Mouse (Mus musculus): ENCODE measurements around the gene Rcor3.

Gene Rcor3

DNA sequence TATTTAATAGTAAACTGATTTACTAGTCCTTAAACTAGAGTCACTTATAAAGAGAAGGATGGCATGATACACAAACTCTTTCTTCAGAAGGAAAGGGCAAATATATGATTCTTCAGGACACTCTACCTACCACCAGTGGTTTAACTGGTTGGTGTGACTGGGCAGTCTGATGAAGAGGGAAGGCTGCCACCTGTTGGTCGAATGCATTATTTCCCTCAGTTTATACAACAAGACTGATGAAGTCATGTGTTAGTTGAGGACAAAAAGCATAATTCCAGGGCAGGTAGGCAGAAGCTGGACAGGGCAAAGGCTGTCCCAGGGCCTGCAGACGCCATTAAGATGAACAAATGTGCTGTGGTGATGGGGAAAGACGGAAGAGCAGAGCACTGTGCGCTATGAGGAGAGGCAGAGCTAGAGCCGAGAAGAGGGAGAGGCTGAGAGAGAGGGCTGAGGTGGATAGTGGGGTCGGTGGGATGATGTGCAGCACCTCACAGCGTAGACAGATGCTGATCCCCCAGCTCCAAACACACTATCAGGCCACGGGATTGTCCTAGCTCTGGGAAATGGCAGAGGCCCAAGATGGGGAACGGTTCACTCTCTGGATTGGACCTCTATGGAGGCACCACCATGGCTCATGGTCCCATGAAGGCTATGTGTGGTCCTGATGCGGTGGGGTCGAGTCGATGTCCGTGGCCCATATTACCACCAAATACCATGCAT lies 43.3 kb downstream of the Rcor3 start:
- DNase-seq (ENCODE audit: low spot score in 2 of 2) = peak in 1 of 2 experiments; percentile 63

DNA sequence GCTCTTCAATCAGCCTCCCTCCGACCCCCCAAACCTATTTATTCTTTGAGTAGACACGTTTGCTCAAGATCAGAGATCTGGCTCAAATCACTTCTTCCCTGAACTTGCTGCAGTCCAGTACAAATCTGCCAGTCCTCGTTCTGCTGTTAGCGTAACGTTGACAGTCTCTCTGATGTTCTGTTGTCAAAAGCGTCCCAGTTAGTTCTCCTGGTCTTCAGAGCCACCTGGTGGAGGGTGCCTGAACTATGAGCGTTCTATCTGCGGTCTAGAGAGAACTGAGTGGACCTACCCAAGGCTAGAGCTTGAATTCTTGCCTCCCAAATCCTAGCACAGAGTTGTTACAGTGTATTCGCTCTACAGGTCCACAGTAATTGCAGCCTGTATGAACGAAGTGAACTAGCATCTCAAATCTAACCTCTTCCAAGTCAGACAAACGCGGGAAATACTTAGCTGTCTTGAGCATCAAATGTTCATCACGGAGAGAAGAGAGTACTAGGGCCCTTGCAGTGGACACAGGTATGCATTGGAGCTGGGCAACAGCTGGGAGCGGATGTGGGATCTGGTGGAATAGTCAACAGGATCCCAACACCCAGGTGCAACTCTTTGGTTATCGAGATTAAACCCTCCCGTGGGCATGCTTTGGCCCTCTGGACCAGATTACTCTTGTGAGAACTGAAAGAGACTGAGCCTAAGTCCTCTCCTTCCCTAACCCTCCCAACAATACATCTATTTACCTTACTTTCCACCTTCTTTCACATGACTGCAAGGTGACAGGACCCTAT lies 44.8 kb downstream of the Rcor3 start:
- peak; percentile 66 to 80 for DNase-seq (ENCODE audit: low spot score in 2 of 2)

GRCm38 (mm10) chr1:192091806-192092772 lies 45.8 kb downstream of the Rcor3 start, which contains the start of gene Traf5:
Traf5 (minus strand) TSS chr1:192092559.
- peak; percentile 95 to 99 for DNase-seq (ENCODE audit: low spot score in 2 of 2)

- peak in 1 of 2 experiments; percentile 58 for DNase-seq (ENCODE audit: low spot score in 2 of 2)
Observed at GRCm38 (mm10) chr1:192090689-192091567, 46.9 kb downstream of the Rcor3 start.

- DNase-seq (ENCODE audit: low spot score in 2 of 2) = peak in 1 of 2 experiments; percentile 55
Observed at GRCm38 (mm10) chr1:192090281-192090680, 47.6 kb downstream of the Rcor3 start.

DNA sequence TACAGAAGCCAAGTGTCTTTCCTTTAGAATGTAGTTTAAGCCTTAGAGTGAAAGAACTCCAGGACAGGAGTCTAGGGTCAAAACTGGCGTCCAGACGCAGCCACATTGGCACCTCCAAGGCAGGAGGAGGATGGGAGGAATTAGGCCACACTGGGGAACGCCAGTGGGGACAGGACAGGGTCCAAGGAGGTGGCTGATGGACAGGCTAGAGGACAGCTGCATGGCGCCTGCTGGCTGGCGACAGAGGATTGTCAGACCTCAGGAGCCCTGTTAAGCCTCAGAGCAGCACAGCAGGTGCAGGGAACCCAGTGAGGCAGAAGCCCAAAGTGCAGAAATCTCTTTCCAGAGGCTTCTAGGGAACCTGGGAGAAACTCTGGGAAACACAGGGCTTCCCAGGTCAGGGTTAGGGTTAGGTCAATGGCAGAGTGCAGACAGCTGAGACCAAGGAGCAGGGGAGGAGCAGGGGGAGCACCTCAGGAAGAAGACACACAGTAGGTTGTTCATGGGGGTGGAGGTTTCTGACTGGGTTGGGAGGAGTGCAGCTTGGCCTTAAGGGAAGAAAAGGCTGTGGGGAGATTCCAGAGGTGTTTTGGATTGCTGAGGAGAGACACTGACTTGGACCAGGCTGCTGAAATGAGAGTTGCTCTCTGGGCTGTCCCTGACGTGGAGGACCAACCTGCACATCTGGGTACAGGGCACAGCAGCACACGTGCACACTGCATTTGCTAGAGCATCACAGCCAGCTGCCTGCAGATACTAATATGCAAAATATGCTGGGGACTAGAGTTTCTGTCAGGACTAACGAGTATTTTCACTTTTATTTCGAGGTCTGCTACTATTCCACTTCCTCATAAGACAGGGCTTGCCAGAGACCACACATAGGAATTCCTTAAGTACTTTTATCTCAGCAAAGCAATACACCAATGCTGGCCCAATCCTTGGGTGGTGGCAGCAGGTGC lies 48.4 kb downstream of the Rcor3 start:
- peak in 1 of 2 experiments; percentile 43 for DNase-seq (ENCODE audit: low spot score in 2 of 2)

DNA sequence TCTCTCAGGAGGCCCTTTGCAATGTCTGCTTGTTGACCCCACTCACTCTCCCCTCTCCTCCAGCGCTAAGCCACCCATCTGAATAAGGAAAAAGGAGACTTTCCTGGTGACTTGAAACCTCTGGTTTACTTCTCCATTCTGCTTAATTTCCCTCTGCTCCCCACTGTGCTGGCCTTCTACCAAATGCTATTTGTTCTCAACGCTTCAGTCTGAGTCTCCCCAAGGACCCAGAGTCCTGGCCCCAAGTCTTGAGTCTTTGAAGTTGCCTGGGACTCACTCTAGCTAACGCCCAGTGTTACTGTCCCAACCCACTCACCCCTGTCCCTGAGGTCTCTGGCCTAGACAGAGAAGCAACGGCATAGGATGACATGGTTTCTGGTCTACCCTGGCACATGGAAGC lies 49.9 kb downstream of the Rcor3 start:
- DNase-seq (ENCODE audit: low spot score in 2 of 2) = peak in 1 of 2 experiments; percentile 56

DNA sequence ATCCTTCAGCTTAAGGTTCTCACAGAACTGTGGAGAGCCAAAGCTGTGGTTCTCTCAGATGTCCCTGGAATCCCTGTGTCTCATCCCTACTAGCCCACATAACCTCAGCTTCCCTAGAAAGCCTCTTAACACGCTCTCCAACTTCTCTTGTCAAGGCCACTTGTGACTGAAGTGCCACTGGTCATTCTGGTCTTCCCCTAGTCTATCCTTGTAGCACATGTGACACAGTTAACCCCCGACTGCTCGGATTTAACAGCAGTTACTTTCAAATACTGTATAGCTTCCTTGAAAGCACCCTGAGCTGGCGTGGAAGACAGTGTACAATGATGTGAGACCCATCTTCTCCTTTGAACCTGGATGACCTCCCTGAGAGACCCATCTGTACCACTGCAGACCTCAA lies 50.8 kb downstream of the Rcor3 start:
- DNase-seq (ENCODE audit: low spot score in 2 of 2) = peak in 1 of 2 experiments; percentile 29

GRCm38 (mm10) chr1:192086279-192087037 lies 51.4 kb downstream of the Rcor3 start:
- DNase-seq (ENCODE audit: low spot score in 2 of 2) = peak in 1 of 2 experiments; percentile 49

GRCm38 (mm10) chr1:192085218-192085617 lies 52.6 kb downstream of the Rcor3 start:
- DNase-seq (ENCODE audit: low spot score in 2 of 2) = peak in 1 of 2 experiments; percentile 56

- peak in 1 of 2 experiments; percentile 34 for DNase-seq (ENCODE audit: low spot score in 2 of 2)
Observed at GRCm38 (mm10) chr1:192082646-192083045, 55.2 kb downstream of the Rcor3 start.

DNA sequence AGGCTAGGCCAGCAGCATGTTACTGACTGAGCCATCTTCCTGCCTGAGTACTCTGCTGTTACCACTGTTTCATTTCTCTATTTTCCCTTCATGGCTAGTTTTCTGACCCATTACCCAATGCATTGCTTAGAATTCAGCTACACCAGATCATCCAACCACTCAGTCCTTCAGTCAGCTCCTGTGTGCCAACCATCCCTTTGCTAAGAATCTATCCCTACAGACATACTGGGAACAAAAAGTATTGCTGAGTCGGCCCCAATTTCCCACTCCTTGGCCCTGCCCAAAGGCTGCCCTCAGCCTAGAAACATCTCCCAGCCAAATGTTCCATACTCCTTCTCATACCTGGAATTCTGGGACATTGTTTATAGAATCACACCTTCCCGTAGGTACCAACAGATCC lies 56.7 kb downstream of the Rcor3 start:
- no peak for DNase-seq (ENCODE audit: low spot score in 2 of 2)

GRCm38 (mm10) chr1:192079121-192079520 lies 58.7 kb downstream of the Rcor3 start:
- no peak for DNase-seq (ENCODE audit: low spot score in 2 of 2)

GRCm38 (mm10) chr1:192078406-192078805 lies 59.5 kb downstream of the Rcor3 start:
- peak in 1 of 2 experiments; percentile 43 for DNase-seq (ENCODE audit: low spot score in 2 of 2)

DNA sequence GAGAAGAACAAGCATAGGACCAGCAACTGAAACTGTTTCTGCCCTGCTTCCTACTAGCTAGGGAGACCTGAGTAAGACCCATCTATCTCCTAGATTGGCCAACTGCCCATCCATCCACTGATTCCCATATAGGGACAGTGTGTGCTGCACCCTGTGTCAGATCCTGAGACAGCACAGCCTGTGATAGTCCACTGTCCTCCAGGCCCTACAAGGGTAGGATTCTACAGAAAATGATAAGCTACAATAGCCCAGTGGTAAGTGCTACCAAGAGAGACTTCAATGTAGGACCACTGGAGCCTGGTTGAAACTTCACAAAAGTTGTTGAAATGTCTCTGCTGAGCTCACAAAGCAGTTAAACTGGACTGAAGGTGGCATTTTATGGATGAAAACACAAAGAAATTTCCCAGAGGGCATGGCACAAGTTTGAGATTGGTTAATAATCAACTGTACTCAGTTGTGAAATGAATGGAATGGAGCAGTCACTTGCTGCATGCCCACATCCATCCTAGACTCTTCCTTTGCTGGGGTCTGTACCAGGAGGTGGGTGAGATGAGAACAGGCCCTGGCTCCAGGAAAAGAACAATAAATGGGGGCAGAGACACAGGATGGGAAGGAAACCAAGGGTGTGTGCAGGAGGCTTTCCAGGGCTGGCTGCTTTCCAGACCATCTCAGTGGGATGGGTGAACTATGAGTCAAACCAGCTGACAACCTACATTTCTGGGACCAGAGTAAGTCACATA lies 60.9 kb downstream of the Rcor3 start:
- no peak for DNase-seq (ENCODE audit: low spot score in 2 of 2)

DNA sequence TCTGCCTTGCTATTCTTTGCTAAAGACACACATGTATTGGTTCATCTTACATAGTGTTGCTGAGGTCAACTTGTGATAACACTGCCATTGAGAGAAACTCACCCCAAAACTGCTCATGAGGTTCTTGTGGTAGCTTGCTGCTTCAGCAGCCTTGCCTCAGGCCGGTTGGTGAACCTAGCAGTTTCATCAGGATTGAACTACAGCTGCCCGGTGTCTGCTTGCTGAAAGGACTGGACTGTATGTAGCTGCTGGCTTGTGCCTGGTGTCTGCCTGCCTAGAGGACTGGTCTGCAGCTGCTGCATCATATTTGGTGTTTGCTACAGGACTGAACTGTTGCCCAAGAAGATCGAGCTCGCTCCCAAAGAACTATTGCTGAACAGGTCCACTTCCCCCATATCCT lies 61.8 kb downstream of the Rcor3 start:
- no peak for DNase-seq (ENCODE audit: low spot score in 2 of 2)

- DNase-seq (ENCODE audit: low spot score in 2 of 2) = no peak
Observed at GRCm38 (mm10) chr1:192074824-192075223, 63.0 kb downstream of the Rcor3 start.

GRCm38 (mm10) chr1:192072426-192072825 lies 65.4 kb downstream of the Rcor3 start:
- no peak for DNase-seq (ENCODE audit: low spot score in 2 of 2)
